Mouse (Mus musculus): ENCODE measurements around the gene Cux2. TPM values are rescaled to one million over a fixed set of nuclear protein-coding genes. Genes with fewer than 3 reads are reported as not detected.

Cux2 gene
- polyA plus RNA-seq (2015; fragmentation: Illumina TruSeq; extraction: RNeasy Lipid Tissue Mini Kit (QIAGEN cat#74804); ENCODE audit: insufficient read depth, low read depth, low replicate concordance), result 1.5 TPM

GRCm38 (mm10) chr5:122050017-122050831 lies at the start of gene Cux2:
Gene Cux2, minus strand, starts transcription at chr5:122050102.

GRCm38 (mm10) chr5:121848743-121849142 lies 201.2 kb downstream of the Cux2 start, which contains the start of gene Pheta1:
Gene Pheta1, plus strand, starts transcription at chr5:121848984.

GRCm38 (mm10) chr5:121837441-121838340 lies 212.2 kb downstream of the Cux2 start, which contains the start of gene Sh2b3:
Gene Sh2b3, minus strand, starts transcription at chr5:121837646.

Other genes with a start within 250 kb of the Cux2 start
- gene Sh2b3, start 212.5 kb downstream of the Cux2 start, polyA plus RNA-seq (2015; fragmentation: Illumina TruSeq; extraction: RNeasy Lipid Tissue Mini Kit (QIAGEN cat#74804); ENCODE audit: insufficient read depth, low read depth, low replicate concordance), result 9.9 TPM
- 3.8 TPM for gene Pheta1, start 201.1 kb downstream of the Cux2 start, polyA plus RNA-seq (2015; fragmentation: Illumina TruSeq; extraction: RNeasy Lipid Tissue Mini Kit (QIAGEN cat#74804); ENCODE audit: insufficient read depth, low read depth, low replicate concordance)
- not detected for gene Myl2, start 50.8 kb upstream of the Cux2 start, polyA plus RNA-seq (2015; fragmentation: Illumina TruSeq; extraction: RNeasy Lipid Tissue Mini Kit (QIAGEN cat#74804); ENCODE audit: insufficient read depth, low read depth, low replicate concordance)
- not detected for gene Ccdc63, start 90.7 kb upstream of the Cux2 start, polyA plus RNA-seq (2015; fragmentation: Illumina TruSeq; extraction: RNeasy Lipid Tissue Mini Kit (QIAGEN cat#74804); ENCODE audit: insufficient read depth, low read depth, low replicate concordance)
- gene Ppp1cc, start 108.2 kb upstream of the Cux2 start, polyA plus RNA-seq (2015; fragmentation: Illumina TruSeq; extraction: RNeasy Lipid Tissue Mini Kit (QIAGEN cat#74804); ENCODE audit: insufficient read depth, low read depth, low replicate concordance), result 33.8 TPM
- gene Hvcn1, start 156.7 kb upstream of the Cux2 start, polyA plus RNA-seq (2015; fragmentation: Illumina TruSeq; extraction: RNeasy Lipid Tissue Mini Kit (QIAGEN cat#74804); ENCODE audit: insufficient read depth, low read depth, low replicate concordance), result 1.2 TPM
- gene Tctn1, start 214.4 kb upstream of the Cux2 start, polyA plus RNA-seq (2015; fragmentation: Illumina TruSeq; extraction: RNeasy Lipid Tissue Mini Kit (QIAGEN cat#74804); ENCODE audit: insufficient read depth, low read depth, low replicate concordance), result 4.2 TPM
- gene Pptc7, start 234.3 kb upstream of the Cux2 start, polyA plus RNA-seq (2015; fragmentation: Illumina TruSeq; extraction: RNeasy Lipid Tissue Mini Kit (QIAGEN cat#74804); ENCODE audit: insufficient read depth, low read depth, low replicate concordance), result 4.4 TPM

Data from pancreas, adult 10 weeks (tissue).